Mouse (Mus musculus) midbrain, embryonic 14.5 days (tissue): ENCODE data around the gene Dgkq. TPM values are rescaled to one million over a fixed set of nuclear protein-coding genes. Genes with fewer than 3 reads are reported as not detected.

Experiments
- ATAC-seq: fragments of 200-750 bp; cut with Nextera tagmentation; 2 replicates; pipeline ENCODE4 v1.8.0; 2017; ENCODE audit warnings: moderate number of reproducible peaks, moderate library complexity; ENCODE audit not compliant: low FRiP score, low TSS enrichment
- DNase-seq: peaks from one replicate; pipeline ENCODE4 v3.0.0-alpha.2; 2015
- H3K27ac ChIP-seq: fragments of 300-500 bp; sonication (generic); replicated peaks from 2 replicates; pipeline ENCODE4 v1.5.1; 2014; ENCODE audit warnings: mild to moderate bottlenecking, low read depth, low read length, moderate library complexity
- H3K27me3 ChIP-seq: fragments of 300-500 bp; sonication (generic); 2 replicates; pipeline ENCODE4 v1.6.1; 2014; ENCODE audit warnings: low read length, control low read depth, mixed read lengths; ENCODE audit not compliant: control insufficient read depth, insufficient read depth
- H3K36me3 ChIP-seq: fragments of 300-500 bp; sonication (generic); 2 replicates; pipeline ENCODE4 v1.6.1; 2014; ENCODE audit warnings: low read length, control low read depth; ENCODE audit not compliant: control insufficient read depth, insufficient read depth
- H3K4me1 ChIP-seq: fragments of 300-500 bp; sonication (generic); 2 replicates; pipeline ENCODE4 v1.6.1; 2014; ENCODE audit warnings: mild to moderate bottlenecking, antibody characterized with exemption, low read length, control low read depth; ENCODE audit not compliant: control insufficient read depth, insufficient read depth
- H3K4me2 ChIP-seq: fragments of 300-500 bp; sonication (generic); 2 replicates; pipeline ENCODE4 v1.6.1; 2014; ENCODE audit warnings: mild to moderate bottlenecking, low read length, moderate library complexity
- H3K4me3 ChIP-seq: fragments of 300-500 bp; sonication (generic); replicated peaks from 2 replicates; pipeline ENCODE4 v1.5.1; 2014; ENCODE audit warnings: low read depth, low read length
- H3K9ac ChIP-seq: fragments of 300-500 bp; sonication (generic); replicated peaks from 2 replicates; pipeline ENCODE4 v1.6.1; 2014; ENCODE audit warnings: mild to moderate bottlenecking, low read length, moderate library complexity
- H3K9me3 ChIP-seq: fragments of 300-500 bp; sonication (generic); 2 replicates; pipeline ENCODE4 v1.6.1; 2016; ENCODE audit warnings: low read length, control low read depth, mixed read lengths; ENCODE audit not compliant: control insufficient read depth
- WGBS: fragments of 180-500 bp; shearing (Covaris S2); extraction: QIAGEN DNeasy Blood & Tissue Kit; methylation state at CpG from one replicate; pipeline ENCODE4 v1.1.7; 2014; 5-methylcytosine and 5-hydroxymethylcytosine counted together
- polyA plus RNA-seq: library from polyadenylated mRNA; unstranded; fragments of >200 nt; fragmentation: Nextera tagmentation; extraction: Ambion mirVana; gene quantifications from 2 replicates; pipeline ENCODE4 v1.2.1, GENCODE M21; 2014

The Dgkq gene
- polyA plus RNA-seq, 1 experiment from 2014 or later, result 24.4 TPM

DNA sequence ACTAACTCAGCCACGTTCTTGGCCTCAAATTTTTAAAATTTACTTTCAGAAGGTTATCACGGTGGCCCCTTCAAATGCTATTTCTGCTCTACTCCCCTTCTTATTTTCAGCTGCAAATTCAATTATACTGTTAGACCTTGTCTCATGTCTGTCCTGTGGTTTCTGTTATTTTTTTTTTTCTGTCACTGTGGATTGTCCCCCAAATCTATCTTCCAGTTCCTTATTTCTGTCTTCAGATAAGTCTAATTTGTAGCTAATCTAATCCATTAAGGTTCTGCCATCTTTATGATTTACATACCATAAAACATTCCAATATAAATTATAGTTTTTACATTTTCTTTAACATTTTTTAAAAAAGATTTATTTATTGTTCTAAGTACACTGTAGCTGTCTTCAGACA, 2.1 kb downstream of the Dgkq start:
- H3K27me3 ChIP-seq, result no peaks in the 10 kb centered on the region
- 83% methylated on average over 2 of the region's 2 CpGs for WGBS

DNA sequence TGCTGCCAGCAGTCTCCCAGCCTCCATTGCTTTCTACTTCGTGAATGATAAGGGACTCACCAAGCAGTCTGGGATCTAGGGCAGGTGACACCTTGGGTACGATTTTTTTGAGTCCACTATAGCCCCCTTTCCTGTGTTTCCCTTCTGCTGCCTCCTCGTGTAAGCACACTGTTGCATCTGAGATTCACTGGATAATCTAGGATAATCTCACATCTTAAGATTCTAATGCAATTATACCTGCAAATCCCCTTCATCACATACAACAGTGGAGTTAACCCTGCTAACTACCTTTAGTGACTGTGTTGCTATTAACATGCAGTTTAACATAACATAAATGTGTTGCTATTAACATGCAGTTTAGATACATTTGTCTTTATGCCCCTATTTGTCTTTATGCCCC, 4.4 kb downstream of the Dgkq start:
- peaks cover 19% of the 10 kb centered on the region for H3K4me1 ChIP-seq
- no peaks in the 10 kb centered on the region for H3K9me3 ChIP-seq
- no peak overlapping the region for H3K4me3 ChIP-seq
- H3K4me2 ChIP-seq, result no peak overlapping the region
- H3K27ac ChIP-seq, result no peak overlapping the region
- H3K27me3 ChIP-seq, result no peaks in the 10 kb centered on the region
- H3K36me3 ChIP-seq, result no peaks in the 10 kb centered on the region
- ATAC-seq (no peak), DNase-seq (no peak)
- WGBS, result 36% methylated on average over 3 of the region's 3 CpGs
- H3K9ac ChIP-seq, result no peak overlapping the region

More for the DNA sequence above, 2.1 kb downstream of the Dgkq start:
- Histone ChIP-seq H3K27ac (no peak overlapping the region), H3K9ac (no peak overlapping the region), H3K4me3 (no peak overlapping the region), H3K4me2 (no peak overlapping the region), H3K9me3 (no peaks in the 10 kb centered on the region), H3K36me3 (peaks cover 8% of the 10 kb centered on the region; the same call in 1 of the 2 replicates), H3K4me1 (peaks cover 17% of the 10 kb centered on the region)
- ATAC-seq (no peak), DNase-seq (no peak)

DNA sequence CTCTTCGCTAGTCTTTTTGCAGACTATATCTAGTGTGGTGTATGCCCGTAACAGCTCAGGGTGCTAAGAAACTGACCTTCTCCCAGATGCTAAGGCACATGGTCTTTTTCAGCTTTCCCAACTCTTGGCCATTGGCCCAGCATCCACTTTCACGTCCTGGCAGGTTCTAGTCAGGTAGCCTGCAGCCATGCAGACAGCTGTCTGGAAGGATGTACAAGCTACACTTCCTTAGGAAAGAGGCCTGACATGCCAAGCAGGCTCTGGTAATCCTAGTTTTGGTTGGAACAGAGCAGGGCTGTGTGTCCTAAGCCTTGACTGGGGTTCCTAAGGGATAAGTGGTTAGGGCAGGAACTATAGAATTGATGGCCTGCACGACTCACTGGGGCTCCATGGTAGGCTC, 6.7 kb downstream of the Dgkq start:
- Histone ChIP-seq H3K36me3 (peaks cover 5% of the 10 kb centered on the region; the same call in 1 of the 2 replicates), H3K4me2 (no peak overlapping the region), H3K27me3 (no peaks in the 10 kb centered on the region), H3K4me3 (no peak overlapping the region), H3K9ac (no peak overlapping the region), H3K27ac (no peak overlapping the region), H3K9me3 (no peaks in the 10 kb centered on the region), H3K4me1 (peaks cover 20% of the 10 kb centered on the region)
- no peak for DNase-seq
- WGBS, result 91% methylated on average over 4 of the region's 4 CpGs
- no peak for ATAC-seq

DNA sequence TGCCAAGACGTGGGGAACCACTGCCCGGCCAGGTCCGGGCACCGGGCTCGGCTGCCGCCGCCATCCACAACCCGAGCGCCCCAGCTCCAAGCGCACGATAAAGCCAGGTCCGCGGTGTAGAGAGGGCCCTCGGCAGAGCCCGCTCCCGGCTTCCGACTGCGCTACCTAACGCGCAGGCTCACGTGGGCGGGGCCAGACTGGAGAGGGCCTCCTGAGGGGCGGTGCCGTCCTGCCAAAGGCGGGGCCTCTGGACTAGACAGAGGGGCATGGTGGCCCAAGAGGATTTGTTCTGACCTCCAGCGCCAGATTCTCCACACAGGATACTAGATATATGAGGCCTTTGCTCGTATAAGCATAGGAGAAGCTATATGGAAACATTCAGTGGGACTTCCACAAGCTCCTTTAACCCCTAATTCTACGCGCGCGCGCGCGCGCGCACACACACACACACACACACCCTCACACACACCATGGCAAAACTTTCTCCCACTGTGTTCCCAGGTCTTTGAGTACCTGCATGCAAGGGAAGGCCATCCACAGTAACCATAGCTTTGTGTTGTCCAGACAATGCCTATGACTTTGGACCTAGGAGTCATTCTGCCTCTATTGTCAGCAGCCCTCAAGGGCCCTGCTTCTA, 8.7 kb downstream of the Dgkq start:
- WGBS, result 11% methylated on average over 36 of the region's 36 CpGs
- H3K4me3 ChIP-seq, result peak overlapping the region; percentile 92
- H3K9ac ChIP-seq, result peak overlapping the region; percentile 97
- H3K36me3 ChIP-seq, result peaks cover 24% of the 10 kb centered on the region
- peak overlapping the region; percentile 69 for H3K4me2 ChIP-seq
- peak; percentile 98 for ATAC-seq
- DNase-seq, result peak; percentile 95
- no peaks in the 10 kb centered on the region for H3K9me3 ChIP-seq
- H3K4me1 ChIP-seq, result peaks cover 20% of the 10 kb centered on the region
- H3K27me3 ChIP-seq, result no peaks in the 10 kb centered on the region
- no peak overlapping the region; the same call in 1 of the 2 replicates for H3K27ac ChIP-seq

DNA sequence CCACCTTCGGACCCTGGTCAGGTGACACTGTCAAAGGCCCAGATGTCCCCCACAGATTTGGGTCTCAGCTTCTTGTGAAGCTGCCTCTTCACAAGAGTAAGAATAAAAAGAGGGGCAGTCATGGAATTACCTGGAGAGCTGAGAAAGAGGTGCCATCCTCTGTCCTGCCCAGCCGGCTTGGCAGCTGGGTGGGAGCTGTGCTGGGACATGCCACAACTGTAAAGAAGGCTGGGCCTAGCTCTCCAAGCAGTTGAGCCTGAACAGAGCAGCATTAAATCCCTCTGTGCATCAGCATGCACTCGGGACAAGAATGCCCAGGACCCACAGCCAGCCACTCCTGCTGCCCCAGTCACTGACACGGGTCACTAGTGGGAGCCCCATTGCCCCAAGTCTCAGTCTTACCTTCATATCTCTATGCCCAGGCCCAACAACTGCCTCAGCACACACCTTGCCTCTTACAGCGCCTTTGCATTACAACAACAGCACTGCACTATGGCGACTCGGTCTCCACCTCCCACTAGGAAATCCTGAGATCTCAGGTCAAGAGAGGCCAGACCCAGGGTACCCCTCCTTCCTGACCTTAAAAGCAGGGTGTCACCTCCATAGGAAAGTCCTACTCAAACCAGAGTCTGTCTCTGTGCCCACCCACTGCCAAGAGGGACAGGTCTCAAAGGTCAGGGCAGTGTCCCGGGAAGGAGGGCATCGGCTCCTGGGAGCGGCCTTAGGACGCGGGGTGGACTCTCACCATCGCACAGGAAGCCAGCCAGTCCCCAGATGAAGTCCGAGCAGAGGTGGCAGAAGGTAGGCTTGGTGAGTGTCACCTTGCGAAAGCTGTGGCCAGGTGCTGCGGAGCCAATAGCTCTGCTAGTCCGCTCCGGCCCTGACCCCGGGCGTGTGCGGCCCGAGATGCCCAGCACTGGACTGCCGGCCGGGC, 9.5 kb downstream of the Dgkq start, which contains the start of gene Idua:
TSS of gene Idua (plus strand) at position 634 of the 934 bp plus-strand sequence.
- Histone ChIP-seq H3K27me3 (no peaks in the 10 kb centered on the region), H3K4me2 (peak within 1 kb of the TSS; percentile 69), H3K4me3 (peak within 1 kb of the TSS; percentile 92), H3K9ac (peak within 1 kb of the TSS; percentile 97), H3K9me3 (no peaks in the 10 kb centered on the region), H3K4me1 (peaks cover 20% of the 10 kb centered on the region), H3K36me3 (peaks cover 32% of the 10 kb centered on the region), H3K27ac (no peak within 1 kb of the TSS; the same call in 1 of the 2 replicates)
- ATAC-seq (peak; percentile 57), DNase-seq (no peak)
- WGBS, result 10% methylated on average over 24 of the region's 24 CpGs

DNA sequence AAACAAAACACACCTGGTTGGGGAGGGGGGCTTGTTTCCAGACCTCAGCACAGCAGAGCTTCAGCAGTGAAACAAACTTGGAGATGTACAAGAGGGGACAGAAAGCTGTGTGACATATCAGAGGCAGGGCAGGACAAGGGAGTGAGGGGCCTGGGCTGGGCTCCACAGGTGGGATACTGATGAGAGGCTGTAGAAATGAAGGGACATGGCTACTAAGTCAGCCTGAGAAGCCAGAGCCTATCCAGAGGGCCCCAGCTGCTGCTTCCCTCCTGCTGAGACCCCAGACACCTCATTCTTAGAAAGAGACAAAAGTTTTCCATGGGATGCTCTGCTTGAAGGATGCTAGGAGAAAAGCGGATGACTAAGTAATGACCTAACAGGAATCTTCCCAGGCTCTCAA, 10.9 kb downstream of the Dgkq start:
- Histone ChIP-seq H3K4me3 (no peak overlapping the region), H3K4me2 (no peak overlapping the region), H3K36me3 (peaks cover 45% of the 10 kb centered on the region), H3K27me3 (no peaks in the 10 kb centered on the region), H3K9ac (no peak overlapping the region), H3K9me3 (no peaks in the 10 kb centered on the region), H3K27ac (no peak overlapping the region), H3K4me1 (peaks cover 20% of the 10 kb centered on the region)
- DNase-seq (no peak), ATAC-seq (no peak)
- WGBS, result 88% methylated on average over 1 of the region's 1 CpGs

DNA sequence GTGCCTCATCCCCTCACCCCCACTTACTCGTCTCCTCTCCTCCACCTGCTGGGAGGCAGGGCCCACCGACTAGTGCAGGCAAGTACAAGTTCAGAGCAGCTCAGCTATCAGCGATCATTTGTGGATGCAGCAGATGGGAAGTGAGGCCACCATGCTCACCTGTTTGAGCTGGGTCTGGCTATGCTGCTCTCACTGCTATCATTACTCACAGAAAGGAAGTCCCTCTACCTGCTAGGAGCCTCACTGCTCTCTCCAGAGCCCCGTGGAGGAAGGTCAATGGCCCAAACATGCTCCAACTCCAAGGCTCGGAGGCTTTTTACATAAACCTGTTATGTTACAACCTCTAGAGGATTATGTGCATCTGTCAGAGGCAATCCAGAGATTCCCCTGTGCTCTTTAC, 12.1 kb downstream of the Dgkq start:
- no peak for DNase-seq
- no peak overlapping the region for H3K4me3 ChIP-seq
- 83% methylated on average over 5 of the region's 5 CpGs for WGBS

DNA sequence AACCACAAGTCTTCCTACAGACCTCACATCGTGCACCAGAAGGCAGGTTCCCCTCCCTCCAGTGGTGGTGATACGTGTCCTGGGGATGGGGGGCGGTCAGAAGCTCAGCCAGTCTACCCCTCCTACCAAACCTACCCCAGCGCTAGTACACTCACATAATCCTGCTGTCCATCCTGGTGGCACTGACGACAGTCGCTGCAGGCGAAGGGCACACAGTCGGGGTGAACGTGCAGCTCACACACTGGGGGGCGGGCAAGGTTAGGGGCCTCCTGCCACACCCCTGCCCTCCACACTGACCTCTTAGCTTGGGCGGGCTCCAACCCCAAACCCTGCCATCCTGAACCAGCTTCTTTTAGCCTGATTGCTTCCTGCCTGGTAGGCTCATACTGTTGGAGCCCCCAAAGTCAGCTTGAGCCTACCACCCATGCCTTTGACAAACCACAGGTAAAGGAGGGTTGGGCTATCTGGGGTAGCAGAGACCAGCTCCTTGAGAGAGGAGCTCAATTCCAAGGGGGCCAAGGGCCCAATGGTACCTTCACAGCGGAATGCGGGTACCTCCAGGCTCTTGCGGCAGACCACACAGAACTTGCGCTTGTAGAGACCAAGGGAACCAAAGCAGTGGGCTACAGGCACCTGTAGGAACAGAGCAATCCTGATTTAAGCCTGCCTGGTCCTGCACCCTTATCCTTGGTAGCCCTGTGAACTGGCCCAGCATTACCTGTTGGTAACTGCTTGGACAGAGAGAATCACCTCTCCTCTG, 13.4 kb downstream of the Dgkq start:
- no peak overlapping the region for H3K4me2 ChIP-seq
- H3K9ac ChIP-seq, result no peak overlapping the region
- H3K27ac ChIP-seq, result no peak overlapping the region
- no peaks in the 10 kb centered on the region for H3K9me3 ChIP-seq
- H3K36me3 ChIP-seq, result peaks cover 68% of the 10 kb centered on the region
- no peak overlapping the region for H3K4me3 ChIP-seq
- peaks cover 19% of the 10 kb centered on the region for H3K4me1 ChIP-seq
- no peaks in the 10 kb centered on the region for H3K27me3 ChIP-seq
- WGBS, result 93% methylated on average over 15 of the region's 15 CpGs
- no peak for DNase-seq
- ATAC-seq, result no peak

More for the DNA sequence above, 12.1 kb downstream of the Dgkq start:
- Histone ChIP-seq H3K9me3 (no peaks in the 10 kb centered on the region), H3K4me2 (no peak overlapping the region), H3K9ac (no peak overlapping the region), H3K4me1 (peaks cover 20% of the 10 kb centered on the region), H3K27me3 (no peaks in the 10 kb centered on the region), H3K27ac (no peak overlapping the region), H3K36me3 (peaks cover 57% of the 10 kb centered on the region)
- ATAC-seq, result no peak
